ENCODE assay signal across 8 mouse cellular contexts in genomic region chr12:26470042-26470409, GRCm38 (mm10). TPM values are rescaled to one million over a fixed set of nuclear protein-coding genes. Genes with fewer than 3 reads are reported as not detected.
DNase-seq lines count a peak whose midpoint lies in the region; ATAC-seq and TF ChIP-seq lines count a peak whose summit lies in the region.

No protein-coding gene starts in this region.

- TF ChIP-seq CTCF in layer of hippocampus, adult 2 months (conservative IDR thresholded peaks at IDR 0.05): peak; percentile 60

- H3K4me3 ChIP-seq in layer of hippocampus, adult 2 months: peak overlapping the region; percentile 83
- H3K4me3 ChIP-seq in hindbrain, embryonic 15.5 days: peak overlapping the region; percentile 68
- no peak overlapping the region for H3K4me3 ChIP-seq in myocyte

- H3K27ac ChIP-seq in layer of hippocampus, adult 2 months: peak overlapping the region; percentile 96
- peak overlapping the region; percentile 95 for H3K27ac ChIP-seq in hindbrain, embryonic 15.5 days (replicated peaks)

- no peak for DNase-seq in layer of hippocampus, adult 2 months (ENCODE audit: low spot score in 2 of 2)
- no peak for DNase-seq in layer of hippocampus, adult 9-10 months (ENCODE audit: low spot score)
- peak; percentile 20 for DNase-seq in brain, embryonic 18.5 days (ENCODE audit: low read depth, low spot score)
- DNase-seq in B cell, adult 2 months: no peak
- DNase-seq in right cerebral cortex, postnatal 10 days (ENCODE audit: low spot score in 2 of 2): no peak
- DNase-seq in gastrocnemius, adult 18-20 months (ENCODE audit: low spot score): no peak

- peaks cover 29% of the 10 kb centered on the region for H3K4me1 ChIP-seq in hindbrain, embryonic 15.5 days (replicated peaks)

- H3K27me3 ChIP-seq in hindbrain, embryonic 15.5 days: no peaks in the 10 kb centered on the region
- H3K27me3 ChIP-seq in myocyte (ENCODE audit: control insufficient read depth, insufficient read depth, insufficient read length): no peaks in the 10 kb centered on the region

- peak; percentile 71; the same call in 1 of the 2 replicates for ATAC-seq in hindbrain, embryonic 15.5 days (ENCODE audit: low FRiP score, low read depth)

- no peak for TF ChIP-seq POLR2A in myocyte (IDR thresholded peaks at IDR 0.05; ENCODE audit: insufficient read length, low read depth)

- H3K9me3 ChIP-seq in hindbrain, embryonic 15.5 days: no peaks in the 10 kb centered on the region

- no peaks in the 10 kb centered on the region for H3K79me2 ChIP-seq in myocyte (ENCODE audit: control insufficient read depth, insufficient read depth)

- no peaks in the 10 kb centered on the region; the same call in 1 of the 2 replicates for H3K36me3 ChIP-seq in hindbrain, embryonic 15.5 days
- H3K36me3 ChIP-seq in myocyte (ENCODE audit: control insufficient read depth, insufficient read depth): no peaks in the 10 kb centered on the region

- peak overlapping the region; percentile 88 for H3K9ac ChIP-seq in hindbrain, embryonic 15.5 days

- H3K4me2 ChIP-seq in hindbrain, embryonic 15.5 days: peak overlapping the region; percentile 99
- peak overlapping the region; percentile 67 for H3K4me2 ChIP-seq in myocyte (ENCODE audit: low read depth)

- WGBS in hindbrain, embryonic 15.5 days: 18% methylated on average over 6 of the region's 6 CpGs

- H3ac ChIP-seq in myocyte (ENCODE audit: control insufficient read depth, insufficient read length): no peak overlapping the region

TF ChIP-seq in myocyte, 11 proteins besides CTCF, POLR2A, EP300 and RAD21:
- no peak for TF ChIP-seq POLR2AphosphoS2 (IDR thresholded peaks at IDR 0.05; ENCODE audit: insufficient read length, low read depth)
- TF ChIP-seq REST (IDR thresholded peaks at IDR 0.05; ENCODE audit: insufficient read depth, insufficient read length): no peak
- TF ChIP-seq USF1 (IDR thresholded peaks at IDR 0.05; ENCODE audit: low read depth): no peak
- TF ChIP-seq SRF (IDR thresholded peaks at IDR 0.05; ENCODE audit: control insufficient read depth, insufficient read length, low read depth): no peak
- TF ChIP-seq TCF3 (IDR thresholded peaks at IDR 0.05; ENCODE audit: insufficient read length, low read depth): no peak
- TF ChIP-seq MYOD1 (IDR thresholded peaks at IDR 0.05; ENCODE audit: control insufficient read depth in 1 of 3, insufficient read length in 2 of 3, low read depth in 2 of 3): no peak
- TF ChIP-seq CEBPB (IDR thresholded peaks at IDR 0.05; ENCODE audit: insufficient read depth, poor library complexity, severe bottlenecking): no peak
- no peak for TF ChIP-seq TCF12 (IDR thresholded peaks at IDR 0.05; ENCODE audit: insufficient read depth, poor library complexity, severe bottlenecking)
- no peak for TF ChIP-seq MAX (IDR thresholded peaks at IDR 0.05; ENCODE audit: low read depth)
- TF ChIP-seq E2F4 (IDR thresholded peaks at IDR 0.05; ENCODE audit: insufficient read depth): no peak
- TF ChIP-seq MYOG (IDR thresholded peaks at IDR 0.05; ENCODE audit: control insufficient read depth in 1 of 3, insufficient read depth in 1 of 3, insufficient read length in 2 of 3, low read depth in 2 of 3): no peak

RNA-seq across cellular contexts. Expression of gene Cmpk2, which starts 1.0 kb away (rescaled TPM):
- total RNA-seq in layer of hippocampus, adult 2 months (2021): 10 to 100 TPM; 15.8 to 17.6 TPM
- polyA plus RNA-seq in hindbrain, embryonic 15.5 days (2015; fragmentation: Nextera tagmentation; extraction: Ambion mirVana): 19.8 and 20.0 TPM in 2 replicates
- polyA plus RNA-seq in myocyte (2012; fragmentation: generic; extraction: Trizol): not detected
- total RNA-seq in gastrocnemius, adult 18-20 months (2021): 1 to 10 TPM in 1 of 2 experiments, under 1 TPM in 1; 0.98 to 2.2 TPM

RNA-seq across cellular contexts. Expression of gene Rsad2, which starts 13.8 kb away (rescaled TPM):
- 1 to 10 TPM in 1 of 2 experiments, under 1 TPM in 1; 0.61 to 1.1 TPM for total RNA-seq in layer of hippocampus, adult 2 months (2021)
- polyA plus RNA-seq in hindbrain, embryonic 15.5 days (2015; fragmentation: Nextera tagmentation; extraction: Ambion mirVana): 0.51 and 1.5 TPM in 2 replicates
- 0.05 TPM for polyA plus RNA-seq in myocyte (2012; fragmentation: generic; extraction: Trizol)
- total RNA-seq in gastrocnemius, adult 18-20 months (2021): under 1 TPM; 0.28 to 0.46 TPM

RNA-seq across cellular contexts. Expression of gene Rnf144a, which starts 55.0 kb away (rescaled TPM):
- 10 to 100 TPM; 20.4 to 22.6 TPM for total RNA-seq in layer of hippocampus, adult 2 months (2021)
- 29.3 and 30.4 TPM in 2 replicates for polyA plus RNA-seq in hindbrain, embryonic 15.5 days (2015; fragmentation: Nextera tagmentation; extraction: Ambion mirVana)
- polyA plus RNA-seq in myocyte (2012; fragmentation: generic; extraction: Trizol): not detected
- total RNA-seq in gastrocnemius, adult 18-20 months (2021): 1 to 10 TPM; 2.9 to 4.4 TPM

Comparison
In these comparisons a context has a peak if more than half of its experiments do, and no peak if none do; other contexts are left out.
1. RNA of gene Cmpk2, which starts 1.0 kb away (total RNA-seq): 15.8 to 17.6 TPM in layer of hippocampus, adult 2 months; 0.98 to 2.2 TPM in gastrocnemius, adult 18-20 months; every median in the first group is over 4 times any median in the second.